Mouse (Mus musculus) retina, embryonic 14.5 days (tissue): ENCODE results near the gene Arhgef2.
A peak's percentile ranks its signal among the peaks of the same experiment; 100 is the strongest.

Experiments
- DNase-seq: peaks from one replicate; pipeline ENCODE4 v3.0.0-alpha.2; 2015; ENCODE audit warnings: low spot score

Arhgef2 gene

GRCm38 (mm10) chr3:88621537-88622112 lies 15.9 kb downstream of the Arhgef2 start:
- DNase-seq, result peak; percentile 55

DNA sequence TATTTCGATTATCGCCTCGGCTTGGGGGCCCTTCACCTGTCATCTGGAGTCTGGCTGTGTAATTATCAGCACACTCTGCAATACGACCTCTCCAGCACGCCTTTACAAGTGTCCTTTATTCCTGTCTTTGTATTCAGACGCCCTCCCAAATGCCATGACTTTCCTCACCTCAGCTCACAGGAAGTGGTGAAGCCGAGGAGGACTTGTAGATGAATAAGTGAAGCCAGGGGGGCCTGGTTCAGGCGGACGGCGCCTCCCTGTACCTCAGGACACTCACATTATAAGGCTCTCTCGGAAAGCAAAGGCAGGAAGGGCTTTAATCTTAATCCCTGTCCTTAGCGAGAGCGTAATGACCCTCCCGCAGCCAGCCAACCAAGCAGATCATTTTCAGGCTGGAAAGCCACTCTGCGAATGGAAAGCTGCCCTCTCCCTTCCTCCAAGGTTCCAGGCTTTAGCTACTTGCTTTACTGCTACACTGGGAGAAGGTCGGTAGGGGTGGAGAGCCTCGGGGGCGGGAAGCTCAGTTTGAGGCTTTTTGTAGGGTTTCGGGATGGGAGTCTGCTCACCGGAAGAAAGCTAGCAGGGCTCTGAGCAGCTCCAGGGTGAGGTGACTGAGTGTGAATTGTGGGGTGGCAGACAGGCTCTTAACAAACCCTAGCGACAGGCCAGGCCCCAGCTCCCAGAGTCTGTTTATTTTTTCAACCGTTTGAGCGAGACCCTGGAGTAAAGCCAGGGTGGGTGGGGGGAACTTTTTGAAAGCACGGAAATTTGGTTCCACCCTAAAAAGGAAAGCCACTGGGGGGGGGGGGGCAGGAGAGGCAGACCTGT lies 16.6 kb downstream of the Arhgef2 start:
- peak; percentile 54 for DNase-seq

- peak; percentile 51 for DNase-seq
These were observed 17.2 kb downstream of the Arhgef2 start for GRCm38 (mm10) chr3:88622941-88623345.

DNA sequence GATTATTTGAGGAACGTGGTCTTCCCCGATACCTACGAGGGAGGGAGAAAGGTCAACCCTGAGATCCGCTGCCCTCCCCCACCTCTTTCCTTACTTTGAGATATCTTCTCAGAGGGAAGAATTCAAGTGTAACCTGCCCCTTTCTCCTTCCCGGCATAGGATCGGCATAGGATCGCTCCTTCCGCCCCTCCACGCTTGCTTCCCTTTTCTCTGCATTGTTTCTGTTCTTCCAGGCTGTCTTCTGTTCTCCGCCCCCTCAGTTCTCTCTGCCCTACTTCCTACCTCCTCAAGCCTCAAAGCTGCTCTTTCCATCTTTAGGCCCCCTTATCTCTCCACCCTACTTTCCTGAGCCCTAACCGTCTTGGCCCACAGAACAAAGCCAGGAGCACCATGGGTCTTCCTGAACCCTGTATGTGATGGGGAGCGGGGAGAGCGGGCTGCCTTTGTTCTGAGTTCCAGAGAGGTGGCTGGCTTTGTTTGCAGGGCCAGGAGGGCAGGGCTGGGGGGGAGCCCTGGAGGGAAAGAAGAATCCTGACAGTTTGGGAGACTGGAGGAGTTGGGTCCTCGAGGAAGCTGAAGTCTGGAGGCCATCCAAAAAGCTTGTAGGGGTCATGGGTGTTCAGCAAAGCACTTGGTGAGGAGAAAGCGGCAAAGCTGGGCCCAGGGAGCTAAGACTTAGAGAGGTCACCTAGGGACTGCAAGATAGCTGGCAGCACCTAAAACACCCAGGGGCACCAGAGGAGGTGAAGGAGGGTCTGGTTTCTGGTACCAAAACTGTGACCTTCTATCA lies 17.8 kb downstream of the Arhgef2 start:
- peak; percentile 55 for DNase-seq

DNA sequence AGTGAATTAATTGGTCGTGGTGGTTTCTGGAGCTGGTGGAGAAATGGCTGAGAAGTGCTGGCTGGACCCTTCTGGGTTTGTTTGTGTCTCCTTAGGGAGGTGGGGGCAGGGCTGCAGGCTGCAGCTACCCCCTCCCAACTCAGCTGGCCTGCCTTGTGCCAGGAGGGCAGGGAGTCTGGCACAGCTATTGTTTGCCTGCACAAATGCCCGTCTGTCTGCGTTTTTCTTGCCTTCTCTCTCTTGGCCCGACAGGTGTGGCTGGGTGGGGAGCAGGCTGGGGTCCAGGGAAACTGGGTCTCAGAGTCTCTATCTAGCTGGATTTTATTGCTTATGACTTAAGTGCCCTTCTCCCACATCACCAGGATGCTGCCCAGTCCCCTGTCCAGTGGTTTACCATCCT lies 18.6 kb downstream of the Arhgef2 start:
- DNase-seq, result peak; percentile 19

DNA sequence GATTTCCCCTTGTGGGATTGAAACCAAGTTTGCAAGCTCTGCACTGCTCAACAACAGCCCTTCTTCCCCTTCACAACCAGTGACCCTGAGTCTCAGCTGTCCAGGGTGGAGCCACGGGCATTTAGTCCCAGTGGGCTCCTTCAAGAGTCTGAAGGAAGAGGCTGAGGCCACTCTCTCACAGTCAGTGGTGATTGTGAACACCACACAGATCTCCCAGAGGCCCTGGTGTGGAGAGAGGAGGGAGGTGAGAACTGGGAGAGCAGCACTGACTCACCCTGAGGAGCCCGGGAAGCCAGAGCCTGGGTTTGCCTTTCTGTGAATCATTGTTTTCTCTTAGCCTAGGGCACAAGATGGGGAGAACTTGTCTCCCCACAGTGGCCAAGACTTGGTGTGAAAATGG lies 19.2 kb downstream of the Arhgef2 start:
- no peak for DNase-seq

- no peak for DNase-seq
These were observed 19.8 kb downstream of the Arhgef2 start for GRCm38 (mm10) chr3:88625531-88625930.

- DNase-seq, result no peak
These were observed 20.6 kb downstream of the Arhgef2 start for GRCm38 (mm10) chr3:88626316-88626715.

DNA sequence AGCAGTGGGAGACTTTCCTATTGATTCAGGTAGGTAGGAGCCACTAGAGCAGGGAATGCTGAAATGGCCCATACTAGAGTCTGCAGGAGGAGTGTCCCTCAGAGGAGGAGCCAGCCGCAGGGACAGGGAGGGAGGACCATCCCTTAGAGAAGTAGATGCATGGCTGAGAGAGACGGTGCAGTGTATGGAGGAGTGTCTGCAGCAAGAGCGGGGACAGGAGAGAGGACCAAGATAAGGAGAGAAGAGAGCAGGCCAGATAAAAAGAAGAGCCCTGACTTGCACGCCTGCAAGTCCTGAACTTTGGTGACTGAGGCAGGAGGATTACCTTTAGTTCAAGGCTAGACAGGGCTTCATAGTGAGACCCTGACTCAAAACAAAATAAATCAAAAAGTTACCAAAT lies 21.3 kb downstream of the Arhgef2 start:
- DNase-seq, result no peak

- no peak for DNase-seq
These were observed 21.8 kb downstream of the Arhgef2 start for GRCm38 (mm10) chr3:88627535-88627934.

DNA sequence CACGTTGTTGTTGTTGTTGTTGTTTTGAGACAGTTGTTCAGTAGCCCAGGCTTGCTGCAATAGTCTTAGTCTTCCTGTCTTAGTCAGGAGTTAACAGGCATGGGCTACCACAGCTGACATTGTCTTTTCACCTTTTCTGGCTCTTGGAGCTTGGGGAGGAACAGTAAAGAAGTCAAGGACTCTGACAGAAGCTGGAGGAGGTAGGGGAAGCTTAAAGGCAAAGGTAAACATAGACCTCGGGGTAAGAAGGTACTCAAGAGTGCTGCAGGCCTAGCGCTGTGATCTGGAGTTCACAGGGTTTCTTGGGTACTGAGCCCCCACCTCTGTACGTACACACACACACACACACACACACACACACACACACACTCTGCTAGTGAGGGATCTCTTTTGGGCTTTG lies 23.0 kb downstream of the Arhgef2 start:
- no peak for DNase-seq

GRCm38 (mm10) chr3:88629244-88629643 lies 23.5 kb downstream of the Arhgef2 start:
- no peak for DNase-seq

GRCm38 (mm10) chr3:88630018-88630417 lies 24.3 kb downstream of the Arhgef2 start:
- no peak for DNase-seq

DNA sequence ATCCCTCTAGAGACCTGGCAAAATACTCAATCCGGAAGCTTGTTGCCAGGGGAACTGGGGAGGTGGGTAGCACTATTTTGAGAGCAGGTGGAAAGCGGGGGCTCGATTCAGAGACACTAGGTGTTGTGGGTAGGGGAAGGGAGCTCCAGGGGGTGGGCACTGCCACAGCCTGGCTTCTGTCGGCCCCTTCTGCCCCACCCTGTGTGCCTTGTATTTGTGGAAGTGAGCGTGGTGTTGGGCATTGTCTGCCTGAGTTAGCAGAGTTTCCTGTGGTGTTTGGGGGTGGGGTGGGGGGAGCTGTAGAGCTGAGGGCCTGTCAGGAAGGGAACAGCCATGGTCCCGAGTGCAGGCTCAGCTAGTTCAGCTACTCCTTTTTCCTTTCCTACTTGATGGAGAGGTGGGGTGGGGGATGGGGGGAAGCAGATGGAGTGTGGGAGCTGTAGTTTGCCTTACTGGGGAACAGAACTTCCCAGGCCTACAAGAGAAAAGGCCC lies 25.1 kb downstream of the Arhgef2 start:
- DNase-seq, result no peak

DNA sequence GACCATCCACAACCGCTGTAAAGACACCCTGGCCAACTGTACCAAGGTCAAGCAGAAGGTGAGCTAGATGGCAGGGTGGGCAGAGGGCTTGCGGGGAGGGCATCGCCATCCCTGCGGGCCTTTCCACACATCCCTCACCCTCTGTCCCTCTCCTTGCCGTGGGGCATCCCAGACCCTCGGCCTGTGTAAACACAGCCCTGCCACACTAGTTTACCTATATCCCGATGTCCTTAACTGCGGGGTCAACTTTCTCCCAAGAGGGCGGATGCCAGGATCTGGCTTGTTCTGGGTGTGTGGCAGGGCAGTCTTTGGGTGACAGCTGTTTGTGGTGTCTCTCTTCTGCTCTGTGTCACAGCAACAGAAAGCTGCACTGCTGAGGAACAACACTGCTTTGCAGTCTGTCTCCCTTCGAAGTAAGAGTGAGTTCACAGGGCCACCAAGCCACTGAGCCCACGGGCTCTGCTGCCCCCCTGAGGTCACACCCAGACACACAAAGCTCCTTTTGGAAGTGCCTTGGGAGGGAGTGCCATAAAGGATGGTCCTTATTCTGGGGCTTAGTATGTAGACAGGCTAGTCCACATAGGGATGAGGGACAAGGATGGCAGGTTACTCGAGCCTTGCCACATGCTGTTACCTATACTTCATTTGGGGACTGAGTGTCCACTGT lies 26.3 kb downstream of the Arhgef2 start:
- DNase-seq, result peak; percentile 68

GRCm38 (mm10) chr3:88633056-88633455 lies 27.3 kb downstream of the Arhgef2 start:
- no peak for DNase-seq

- no peak for DNase-seq
These were observed 29.9 kb downstream of the Arhgef2 start for GRCm38 (mm10) chr3:88635506-88636275.

GRCm38 (mm10) chr3:88636555-88636986 lies 30.8 kb downstream of the Arhgef2 start:
- no peak for DNase-seq

DNA sequence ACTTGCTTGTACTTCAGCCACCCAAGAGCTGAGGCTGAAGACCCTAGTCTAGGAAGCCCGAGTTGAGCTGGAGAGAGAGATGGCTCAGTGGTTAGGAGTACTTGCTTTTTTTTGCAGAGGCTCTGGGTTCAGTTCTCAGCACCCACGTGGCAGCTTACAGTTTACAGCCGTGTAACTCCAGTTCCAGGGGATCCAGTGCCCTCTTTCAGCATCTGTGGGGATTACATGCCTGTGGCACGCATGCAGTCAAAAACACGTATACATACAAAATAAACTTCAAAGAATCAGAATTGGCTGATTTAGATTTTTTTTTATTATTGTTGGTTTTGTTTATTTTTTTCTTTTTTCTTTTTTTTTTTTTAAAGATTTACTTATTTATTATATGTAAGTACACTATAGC lies 31.4 kb downstream of the Arhgef2 start:
- no peak for DNase-seq

DNA sequence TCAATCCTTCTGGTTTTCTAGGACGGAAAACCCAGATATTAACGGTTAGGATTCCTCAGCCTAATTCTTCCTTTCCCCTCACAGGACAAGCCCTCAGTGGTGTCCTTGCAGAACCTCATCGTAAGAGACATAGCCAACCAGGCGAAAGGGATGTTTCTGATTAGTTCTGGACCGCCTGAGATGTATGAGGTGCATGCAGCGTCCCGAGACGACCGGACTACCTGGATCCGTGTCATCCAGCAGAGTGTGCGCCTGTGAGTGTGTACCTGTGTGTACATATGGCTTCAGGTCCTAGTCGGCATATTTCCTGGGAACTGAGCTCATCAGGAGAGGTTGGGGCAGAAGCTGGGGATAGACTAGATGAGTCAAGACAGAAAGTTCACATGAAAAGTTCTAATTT lies 33.5 kb downstream of the Arhgef2 start:
- DNase-seq, result no peak

DNA sequence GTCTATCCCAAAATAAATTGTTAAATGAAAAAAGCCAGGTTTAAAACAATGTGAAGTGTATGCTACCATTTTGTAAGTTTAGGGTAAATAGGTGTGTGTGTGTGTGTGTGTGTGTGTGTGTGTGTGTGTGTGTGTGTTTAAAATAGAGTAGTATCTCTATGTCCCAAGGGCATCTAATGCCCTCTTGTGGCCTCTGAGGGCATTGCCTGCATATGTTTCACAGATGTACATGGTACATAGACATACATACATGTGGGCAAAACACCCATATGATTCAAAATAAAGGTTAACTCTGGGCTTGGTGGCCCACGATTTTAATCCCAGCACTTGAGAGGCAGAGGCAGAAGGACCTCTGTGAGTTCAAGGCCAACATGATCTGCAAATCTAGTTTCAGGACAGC lies 34.9 kb downstream of the Arhgef2 start:
- DNase-seq, result peak; percentile 84
